ENCODE assay signal across 9 mouse cellular contexts in genomic region chr10:12817409-12817808, GRCm38 (mm10). TPM values are rescaled to one million over a fixed set of nuclear protein-coding genes. Genes with fewer than 3 reads are reported as not detected.
DNase-seq lines count a peak whose midpoint lies in the region; ATAC-seq and TF ChIP-seq lines count a peak whose summit lies in the region.
"Had no signal": no experiment of that assay in that cellular context is flagged by ENCODE, and none has a peak within 500 bp of the region (broad histone marks: within the 10 kb centered on the region; RNA-seq: fewer than 3 reads in every experiment).

No protein-coding gene starts in this region.

- H3K9me3 ChIP-seq in heart, postnatal 0 days (replicated peaks; ENCODE audit: control insufficient read depth, low read length) = no peaks in the 10 kb centered on the region
- H3K9me3 ChIP-seq in lung, postnatal 0 days (ENCODE audit: low read length) = no peaks in the 10 kb centered on the region
- H3K9me3 ChIP-seq: neural tube, embryonic 12.5 days had no signal

- WGBS in heart, postnatal 0 days = 42% methylated on average over 6 of the region's 6 CpGs
- 70% methylated on average over 6 of the region's 6 CpGs for WGBS in lung, postnatal 0 days

- H3K27ac ChIP-seq in heart, postnatal 0 days (ENCODE audit: low read depth) = peak overlapping the region; percentile 60
- H3K27ac ChIP-seq in lung, postnatal 0 days (ENCODE audit: low read length) = no peak overlapping the region
- H3K27ac ChIP-seq: neural tube, embryonic 12.5 days had no signal

- peak overlapping the region; percentile 27 for H3K4me3 ChIP-seq in heart, postnatal 0 days (ENCODE audit: low read depth, low read length)
- H3K4me3 ChIP-seq in lung, postnatal 0 days (ENCODE audit: low read depth, low read length) = no peak overlapping the region
- H3K4me3 ChIP-seq: neural tube, embryonic 12.5 days had no signal

- TF ChIP-seq CTCF in heart, postnatal 0 days (IDR thresholded peaks at IDR 0.05; ENCODE audit: low read depth) = no peak; the same call in 1 of the 2 replicates
- no peak for TF ChIP-seq CTCF in lung, postnatal 0 days (IDR thresholded peaks at IDR 0.05)

- ATAC-seq in heart, postnatal 0 days (ENCODE audit: insufficient read depth, low read depth) = peak; percentile 66
- peak; percentile 35; the same call in 1 of the 2 replicates for ATAC-seq in lung, postnatal 0 days
- no peak for ATAC-seq in frontal cortex, adult (ENCODE audit: low TSS enrichment)

- peak; percentile 68 for DNase-seq in ovary, adult 18-20 months (ENCODE audit: low spot score)
- no peak for DNase-seq in ovary, postnatal 10 days (ENCODE audit: low spot score)
- DNase-seq in cerebellum, adult 18-20 months = peak; percentile 64 to 72
- no peak for DNase-seq in heart, postnatal 0 days (ENCODE audit: low spot score)
- no peak for DNase-seq in lung, postnatal 0 days (ENCODE audit: low spot score)
- no peak for DNase-seq in urinary bladder, postnatal 10 days (ENCODE audit: low spot score)
- DNase-seq in layer of hippocampus, postnatal 14 days (ENCODE audit: low spot score in 2 of 2) = no peak

- peaks cover 44% of the 10 kb centered on the region for H3K4me1 ChIP-seq in heart, postnatal 0 days (ENCODE audit: control insufficient read depth, insufficient read depth)
- peaks cover 4% of the 10 kb centered on the region; the same call in 1 of the 2 replicates for H3K4me1 ChIP-seq in lung, postnatal 0 days (ENCODE audit: insufficient read depth, low read depth, low read length)
- H3K4me1 ChIP-seq: neural tube, embryonic 12.5 days had no signal

- no peaks in the 10 kb centered on the region for H3K27me3 ChIP-seq in heart, postnatal 0 days (ENCODE audit: control insufficient read depth, insufficient read depth, low read length)
- H3K27me3 ChIP-seq in lung, postnatal 0 days (replicated peaks; ENCODE audit: insufficient read depth, low read length) = no peaks in the 10 kb centered on the region
- H3K27me3 ChIP-seq: neural tube, embryonic 12.5 days had no signal

- peak overlapping the region; percentile 58 for H3K4me2 ChIP-seq in heart, postnatal 0 days (ENCODE audit: low read depth, low read length)
- no peak overlapping the region for H3K4me2 ChIP-seq in lung, postnatal 0 days (replicated peaks; ENCODE audit: low read depth, low read length)
- H3K4me2 ChIP-seq: neural tube, embryonic 12.5 days had no signal

- no peak for TF ChIP-seq EP300 in heart, postnatal 0 days (IDR thresholded peaks at IDR 0.05; ENCODE audit: low read depth)
- TF ChIP-seq EP300 in lung, postnatal 0 days (IDR thresholded peaks at IDR 0.05) = no peak

- no peaks in the 10 kb centered on the region for H3K36me3 ChIP-seq in heart, postnatal 0 days (replicated peaks; ENCODE audit: control insufficient read depth, insufficient read depth, low read length)
- no peaks in the 10 kb centered on the region for H3K36me3 ChIP-seq in lung, postnatal 0 days (ENCODE audit: insufficient read depth, low read length)
- H3K36me3 ChIP-seq: neural tube, embryonic 12.5 days had no signal

- H3K9ac ChIP-seq in heart, postnatal 0 days (replicated peaks; ENCODE audit: low read depth, low read length) = 0 out of 2 replicates have a peak overlapping the region, but pooled peaks have one; percentile 22
- H3K9ac ChIP-seq in lung, postnatal 0 days (replicated peaks; ENCODE audit: low read depth) = no peak overlapping the region
- H3K9ac ChIP-seq: neural tube, embryonic 12.5 days had no signal

RNA-seq across cellular contexts. Expression of gene Utrn, which starts 51.8 kb away (rescaled TPM):
- 50.3 and 61.6 TPM in 2 replicates for total RNA-seq in heart, postnatal 0 days (2014; rRNA removed; ENCODE audit: low replicate concordance)
- polyA plus RNA-seq in heart, postnatal 0 days (2015; fragmentation: Nextera tagmentation; extraction: Ambion mirVana) = 47.3 and 48.4 TPM in 2 replicates
- polyA plus RNA-seq in lung, postnatal 0 days (2015; fragmentation: Nextera tagmentation; extraction: Ambion mirVana) = 88.4 and 107 TPM in 2 replicates
- total RNA-seq in layer of hippocampus, postnatal 14 days (2021) = 10 to 100 TPM; 35.6 to 40.3 TPM

Comparison
In these comparisons a context has a peak if more than half of its experiments do, and no peak if none do; other contexts are left out.
1. DNase-seq: peak in ovary, adult 18-20 months (single experiment) and cerebellum, adult 18-20 months (2 of 2); none in ovary, postnatal 10 days (single experiment), heart, postnatal 0 days (single experiment), lung, postnatal 0 days (single experiment), urinary bladder, postnatal 10 days (single experiment) and layer of hippocampus, postnatal 14 days (0 of 2).